Mouse (Mus musculus) heart, adult 2 months (tissue): Measurements from ENCODE around the gene As3mt.

ENCODE experiments used
- CTCF ChIP-seq: fragments of 200-600 bp; IDR thresholded peaks from 2 replicates; pipeline ENCODE4 v1.8.1; 2022; ENCODE audit warnings: antibody characterized with exemption, mild to moderate bottlenecking, moderate library complexity
- EP300 ChIP-seq: fragments of 200-500 bp; IDR thresholded peaks from 2 replicates; pipeline ENCODE4 v1.6.1; 2011; ENCODE audit warnings: low read depth, low read length, control low read depth; ENCODE audit not compliant: insufficient read depth

GRCm38 (mm10) chr19:46777928-46778680, 70.8 kb downstream of the As3mt start:
- TF ChIP-seq EP300, result no peak
- no peak for TF ChIP-seq CTCF
